Mouse (Mus musculus): ENCODE results near the gene Tspan5. TPM values are rescaled to one million over a fixed set of nuclear protein-coding genes. Genes with fewer than 3 reads are reported as not detected.

Gene Tspan5
- 67.1 and 73.3 TPM in 2 replicates for polyA plus RNA-seq (2012; rRNA removed)

- DNase-seq (ENCODE audit: low spot score), result peak; percentile 70
Measured at GRCm38 (mm10) chr3:138741649-138742565, at the start of gene Tspan5. Tspan5 (plus strand) TSS chr3:138742195.

- DNase-seq (ENCODE audit: low spot score), result no peak
Measured at GRCm38 (mm10) chr3:138692302-138692701, 49.7 kb upstream of the Tspan5 start.

GRCm38 (mm10) chr3:138703399-138703798, 38.6 kb upstream of the Tspan5 start:
- no peak for DNase-seq (ENCODE audit: low spot score)

GRCm38 (mm10) chr3:138704469-138704868, 37.5 kb upstream of the Tspan5 start:
- no peak for DNase-seq (ENCODE audit: low spot score)

- DNase-seq (ENCODE audit: low spot score), result no peak
Measured at GRCm38 (mm10) chr3:138705875-138706274, 36.1 kb upstream of the Tspan5 start.

- DNase-seq (ENCODE audit: low spot score), result no peak
Measured at GRCm38 (mm10) chr3:138709183-138709582, 32.8 kb upstream of the Tspan5 start.

- DNase-seq (ENCODE audit: low spot score), result no peak
Measured at GRCm38 (mm10) chr3:138711971-138712370, 30.0 kb upstream of the Tspan5 start.

- DNase-seq (ENCODE audit: low spot score), result no peak
Measured at GRCm38 (mm10) chr3:138712452-138713140, 29.4 kb upstream of the Tspan5 start.

GRCm38 (mm10) chr3:138713141-138713540, 28.9 kb upstream of the Tspan5 start:
- DNase-seq (ENCODE audit: low spot score), result no peak

GRCm38 (mm10) chr3:138714788-138715187, 27.2 kb upstream of the Tspan5 start:
- no peak for DNase-seq (ENCODE audit: low spot score)

- DNase-seq (ENCODE audit: low spot score), result no peak
Measured at GRCm38 (mm10) chr3:138715212-138715611, 26.8 kb upstream of the Tspan5 start.

- no peak for DNase-seq (ENCODE audit: low spot score)
Measured at GRCm38 (mm10) chr3:138717040-138717439, 25.0 kb upstream of the Tspan5 start.

GRCm38 (mm10) chr3:138722152-138722551, 19.8 kb upstream of the Tspan5 start:
- DNase-seq (ENCODE audit: low spot score), result no peak

- no peak for DNase-seq (ENCODE audit: low spot score)
Measured at GRCm38 (mm10) chr3:138727571-138727970, 14.4 kb upstream of the Tspan5 start.

GRCm38 (mm10) chr3:138728840-138729239, 13.2 kb upstream of the Tspan5 start:
- no peak for DNase-seq (ENCODE audit: low spot score)

- DNase-seq (ENCODE audit: low spot score), result no peak
Measured at GRCm38 (mm10) chr3:138730812-138731211, 11.2 kb upstream of the Tspan5 start.

- no peak for DNase-seq (ENCODE audit: low spot score)
Measured at GRCm38 (mm10) chr3:138735760-138736159, 6.2 kb upstream of the Tspan5 start.

- no peak for DNase-seq (ENCODE audit: low spot score)
Measured at GRCm38 (mm10) chr3:138739150-138739700, 2.8 kb upstream of the Tspan5 start.

- no peak for DNase-seq (ENCODE audit: low spot score)
Measured at GRCm38 (mm10) chr3:138740291-138740690, 1.7 kb upstream of the Tspan5 start.

- DNase-seq (ENCODE audit: low spot score), result no peak
Measured at GRCm38 (mm10) chr3:138740843-138741540, 1.0 kb upstream of the Tspan5 start.

GRCm38 (mm10) chr3:138742566-138742930, 553 bp downstream of the Tspan5 start:
- DNase-seq (ENCODE audit: low spot score), result no peak

All from urinary bladder, adult 2 months (tissue).